Mouse (Mus musculus) heart, postnatal 0 days (tissue): ENCODE results near the gene Sh2b2.

Experiments
- CTCF ChIP-seq: IDR thresholded peaks from 2 replicates; pipeline ENCODE4 v1.5.1; 2016; ENCODE audit warnings: antibody characterized with exemption, control low read depth, low read depth
- EP300 ChIP-seq: IDR thresholded peaks from 2 replicates; pipeline ENCODE4 v1.6.1; 2016; ENCODE audit warnings: antibody characterized with exemption, low read depth

GRCm38 (mm10) chr5:136269937-136270336 lies 23.6 kb upstream of the Sh2b2 start:
- TF ChIP-seq CTCF (no peak), EP300 (no peak)
